Mouse (Mus musculus) small intestine, adult 2 months (tissue): ENCODE measurements around the gene Dgke.
A peak's percentile ranks its signal among the peaks of the same experiment; 100 is the strongest.

ENCODE experiments used
- CTCF ChIP-seq: fragments of 200-500 bp; IDR thresholded peaks from 2 replicates; pipeline ENCODE4 v1.5.1; 2012; ENCODE audit warnings: low read depth, mild to moderate bottlenecking, control low read depth, inconsistent platforms, low read length, moderate library complexity, mixed read lengths; ENCODE audit not compliant: insufficient replicate concordance, insufficient read length; ENCODE audit errors: extremely low read depth
- POLR2A ChIP-seq: fragments of 200-500 bp; IDR thresholded peaks from 2 replicates; pipeline ENCODE4 v1.6.1; 2012; ENCODE audit warnings: low read depth, mild to moderate bottlenecking, control low read depth, inconsistent platforms, low read length, moderate library complexity

DNA sequence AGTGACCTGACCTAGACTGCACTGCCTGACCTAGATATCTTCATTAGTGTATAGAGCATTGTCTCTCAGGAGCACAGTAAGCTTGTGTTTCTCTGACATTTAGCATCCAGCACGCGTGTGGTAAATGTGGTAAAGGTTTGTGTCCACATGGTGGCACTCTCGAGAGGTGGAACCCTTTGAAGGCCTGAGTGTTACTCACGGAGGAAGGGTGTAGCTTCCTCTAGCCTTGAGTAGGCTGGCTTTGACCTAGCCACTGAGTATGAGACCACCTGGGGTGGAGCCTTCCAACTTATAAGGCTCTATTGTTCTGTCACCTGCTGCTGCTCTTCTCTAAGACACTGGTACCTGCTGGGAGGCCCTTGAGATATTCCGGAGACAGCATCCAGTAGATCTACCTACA is 73.0 kb downstream of the Dgke start:
- TF ChIP-seq CTCF: peak; percentile 62; the same call in 1 of the 2 replicates
- no peak for TF ChIP-seq POLR2A
